28 mouse cellular contexts compared by ENCODE assay signal in genomic region chr14:60530973-60531372, GRCm38 (mm10).
A peak's percentile ranks its signal among the peaks of the same experiment; 100 is the strongest.
DNase-seq lines count a peak whose midpoint lies in the region; ATAC-seq lines count a peak whose summit lies in the region.
"Had no signal": no experiment of that assay in that cellular context is flagged by ENCODE, and none has a peak within 500 bp of the region (broad histone marks: within the 10 kb centered on the region; RNA-seq: fewer than 3 reads in every experiment).

No protein-coding gene starts in this region.

- H3K4me2 ChIP-seq in forebrain, embryonic 12.5 days = no peak overlapping the region
- H3K4me2 ChIP-seq in forebrain, embryonic 15.5 days (replicated peaks) = no peak overlapping the region
- no peak overlapping the region for H3K4me2 ChIP-seq in kidney, embryonic 15.5 days
- H3K4me2 ChIP-seq: embryonic facial prominence, embryonic 13.5 days; heart, embryonic 12.5 days; heart, embryonic 15.5 days; hindbrain, embryonic 12.5 days; hindbrain, embryonic 15.5 days; intestine, embryonic 15.5 days had no signal

- H3K4me1 ChIP-seq in forebrain, embryonic 12.5 days = peaks cover 39% of the 10 kb centered on the region
- peaks cover 37% of the 10 kb centered on the region for H3K4me1 ChIP-seq in forebrain, embryonic 15.5 days
- H3K4me1 ChIP-seq in kidney, embryonic 15.5 days = peaks cover 26% of the 10 kb centered on the region

- no peaks in the 10 kb centered on the region for H3K36me3 ChIP-seq in forebrain, embryonic 12.5 days (replicated peaks)
- H3K36me3 ChIP-seq in forebrain, embryonic 15.5 days = no peaks in the 10 kb centered on the region
- no peaks in the 10 kb centered on the region for H3K36me3 ChIP-seq in kidney, embryonic 15.5 days
- H3K36me3 ChIP-seq: embryonic facial prominence, embryonic 10.5 days; embryonic facial prominence, embryonic 13.5 days; G1E; heart, embryonic 12.5 days; heart, embryonic 15.5 days; hindbrain, embryonic 12.5 days; hindbrain, embryonic 15.5 days; intestine, embryonic 15.5 days had no signal

- intact Hi-C loops in heart, postnatal 36 days (cut with DNase I) = loop anchor here (2.0 kb wide), 1 partner anchor 62 kb away; no protein-coding TSS in a partner anchor

- H3K9me3 ChIP-seq in forebrain, embryonic 12.5 days = peaks cover 5% of the 10 kb centered on the region; the same call in 1 of the 2 replicates
- no peaks in the 10 kb centered on the region for H3K9me3 ChIP-seq in forebrain, embryonic 15.5 days
- no peaks in the 10 kb centered on the region for H3K9me3 ChIP-seq in kidney, embryonic 15.5 days (replicated peaks)
- H3K9me3 ChIP-seq: G1E; heart, embryonic 15.5 days; hindbrain, embryonic 12.5 days; hindbrain, embryonic 15.5 days; intestine, embryonic 15.5 days had no signal

- H3K27ac ChIP-seq in forebrain, embryonic 12.5 days = peak overlapping the region; percentile 70; the same call in 1 of the 2 replicates
- no peak overlapping the region for H3K27ac ChIP-seq in forebrain, embryonic 15.5 days (replicated peaks)
- no peak overlapping the region for H3K27ac ChIP-seq in kidney, embryonic 15.5 days
- H3K27ac ChIP-seq: embryonic facial prominence, embryonic 13.5 days; heart, embryonic 15.5 days; hindbrain, embryonic 15.5 days; intestine, embryonic 15.5 days had no signal

- WGBS in forebrain, embryonic 12.5 days = 88% methylated on average over 5 of the region's 5 CpGs
- 91% methylated on average over 5 of the region's 5 CpGs for WGBS in forebrain, embryonic 15.5 days
- 82% methylated on average over 5 of the region's 5 CpGs for WGBS in kidney, embryonic 15.5 days

- DNase-seq in heart, adult 11 months = peak; percentile 94
- no peak for DNase-seq in heart, postnatal 36 days
- DNase-seq in kidney, adult 11 months = peak; percentile 49
- DNase-seq in kidney, postnatal 10 days = no peak
- DNase-seq in kidney, postnatal 14 days = peak; percentile 48
- DNase-seq: adrenal gland, adult 8-10 months; adrenal gland, postnatal 25 days; B cell, adult 2 months; cerebellum, adult 11-12 months; cerebellum, adult 8-10 months; cerebellum, postnatal 36 days; embryo, embryonic 11 days; gastrocnemius, postnatal 25 days; kidney, adult 8-10 months had no signal

- H3K9ac ChIP-seq in forebrain, embryonic 12.5 days = no peak overlapping the region
- no peak overlapping the region for H3K9ac ChIP-seq in forebrain, embryonic 15.5 days (replicated peaks)
- H3K9ac ChIP-seq in kidney, embryonic 15.5 days = no peak overlapping the region
- H3K9ac ChIP-seq: embryonic facial prominence, embryonic 13.5 days; heart, embryonic 12.5 days; heart, embryonic 15.5 days; hindbrain, embryonic 12.5 days; hindbrain, embryonic 15.5 days; intestine, embryonic 15.5 days had no signal

- H3K27me3 ChIP-seq in forebrain, embryonic 12.5 days = no peaks in the 10 kb centered on the region
- H3K27me3 ChIP-seq in forebrain, embryonic 15.5 days = no peaks in the 10 kb centered on the region
- H3K27me3 ChIP-seq in kidney, embryonic 15.5 days = no peaks in the 10 kb centered on the region
- H3K27me3 ChIP-seq: CH12.LX; embryonic facial prominence, embryonic 13.5 days; heart, embryonic 15.5 days; hindbrain, embryonic 12.5 days; hindbrain, embryonic 15.5 days; intestine, embryonic 15.5 days had no signal

- no peak for ATAC-seq in forebrain, embryonic 12.5 days (ENCODE audit: low FRiP score)
- ATAC-seq in forebrain, embryonic 15.5 days (replicated peaks) = no peak
- no peak for ATAC-seq in kidney, embryonic 15.5 days (replicated peaks; ENCODE audit: low FRiP score)
- ATAC-seq: intestine, embryonic 15.5 days; Patski had no signal

- H3K4me3 ChIP-seq in forebrain, embryonic 12.5 days (replicated peaks) = no peak overlapping the region
- no peak overlapping the region for H3K4me3 ChIP-seq in forebrain, embryonic 15.5 days
- H3K4me3 ChIP-seq in kidney, embryonic 15.5 days (replicated peaks) = no peak overlapping the region
- H3K4me3 ChIP-seq: embryonic facial prominence, embryonic 10.5 days; embryonic facial prominence, embryonic 13.5 days; erythroblast, embryonic 14.5 days; heart, embryonic 12.5 days; heart, embryonic 15.5 days; hindbrain, embryonic 12.5 days; hindbrain, embryonic 15.5 days; intestine, embryonic 15.5 days had no signal

Comparison
In these comparisons a context has a peak if more than half of its experiments do, and no peak if none do; other contexts are left out.
1. DNase-seq: peak in heart, adult 11 months (single experiment), kidney, adult 11 months (single experiment) and kidney, postnatal 14 days (single experiment); none in heart, postnatal 36 days (0 of 2) and kidney, postnatal 10 days (single experiment).